Mouse (Mus musculus): Measurements from ENCODE around the gene Cnnm2.

GRCm38 (mm10) chr19:46856232-46856631 lies 94.8 kb downstream of the Cnnm2 start:
- no peak for TF ChIP-seq POLR2A (IDR thresholded peaks at IDR 0.05; ENCODE audit: low read depth, low read length)
- TF ChIP-seq CTCF (IDR thresholded peaks at IDR 0.05; ENCODE audit: borderline replicate concordance, insufficient read depth, low read length): no peak

Data from embryonic fibroblast, embryonic 13.5 days (primary cell).